Mouse (Mus musculus) embryonic facial prominence, embryonic 12.5 days (tissue): Measurements from ENCODE around the gene Olfr1278. TPM values are rescaled to one million over a fixed set of nuclear protein-coding genes. Genes with fewer than 3 reads are reported as not detected.
"Not testable (repeated sequence)": the region's sequence is repeated elsewhere in the genome, so short reads cannot be mapped to it uniquely, and the experiment has no call there.

Source experiments
- ATAC-seq: fragments of 200-750 bp; cut with Nextera tagmentation; 2 replicates; pipeline ENCODE4 v1.8.0; 2017; ENCODE audit not compliant: insufficient number of reproducible peaks, insufficient read depth, low FRiP score, low TSS enrichment
- H3K27ac ChIP-seq: fragments of 300-500 bp; sonication (generic); 2 replicates; pipeline ENCODE4 v1.5.1; 2016; ENCODE audit warnings: mild to moderate bottlenecking
- H3K27me3 ChIP-seq: fragments of 300-500 bp; sonication (generic); 2 replicates; pipeline ENCODE4 v1.6.1; 2016; ENCODE audit warnings: mild to moderate bottlenecking, moderate library complexity
- H3K36me3 ChIP-seq: fragments of 300-500 bp; sonication (generic); 2 replicates; pipeline ENCODE4 v1.6.1; 2016; ENCODE audit warnings: mild to moderate bottlenecking
- H3K4me1 ChIP-seq: fragments of 300-500 bp; sonication (generic); 2 replicates; pipeline ENCODE4 v1.6.1; 2016
- H3K4me2 ChIP-seq: fragments of 300-500 bp; sonication (generic); replicated peaks from 2 replicates; pipeline ENCODE4 v1.6.1; 2016; ENCODE audit warnings: mild to moderate bottlenecking, moderate library complexity
- H3K4me3 ChIP-seq: fragments of 300-500 bp; sonication (generic); 2 replicates; pipeline ENCODE4 v1.5.1; 2016; ENCODE audit warnings: mild to moderate bottlenecking
- H3K9ac ChIP-seq: fragments of 300-500 bp; sonication (generic); 2 replicates; pipeline ENCODE4 v1.6.1; 2016; ENCODE audit warnings: mild to moderate bottlenecking, moderate library complexity
- H3K9me3 ChIP-seq: fragments of 300-500 bp; sonication (generic); 2 replicates; pipeline ENCODE4 v1.6.1; 2016; ENCODE audit warnings: mild to moderate bottlenecking, moderate library complexity
- WGBS: fragments of 180-500 bp; shearing (Covaris S2); methylation state at CpG from one replicate; pipeline ENCODE4 v1.1.7; 2016; 5-methylcytosine and 5-hydroxymethylcytosine counted together
- polyA plus RNA-seq: library from polyadenylated mRNA; unstranded; fragments of >200 nt; fragmentation: Nextera tagmentation; extraction: Ambion mirVana; gene quantifications from 2 replicates; pipeline ENCODE4 v1.2.1, GENCODE M21; 2016

Olfr1278 gene
- polyA plus RNA-seq, result not detected in 2 replicates

- Histone ChIP-seq H3K4me1 (no peaks in the 10 kb centered on the region), H3K36me3 (no peaks in the 10 kb centered on the region), H3K4me3 (no peak within 1 kb of the TSS), H3K27ac (no peak within 1 kb of the TSS), H3K9ac (no peak within 1 kb of the TSS), H3K27me3 (no peaks in the 10 kb centered on the region), H3K4me2 (no peak within 1 kb of the TSS), H3K9me3 (no peaks in the 10 kb centered on the region)
- ATAC-seq, result no peak
Measured at GRCm38 (mm10) chr2:111289836-111290235, at the start of gene Olfr1278. Gene Olfr1278, plus strand, starts transcription at chr2:111290136.

GRCm38 (mm10) chr2:111254216-111254615 is 35.7 kb upstream of the Olfr1278 start, which contains the start of gene Olfr1276:
Gene Olfr1276, plus strand, starts transcription at chr2:111254516.
- no peaks in the 10 kb centered on the region for H3K4me1 ChIP-seq
- no peaks in the 10 kb centered on the region for H3K9me3 ChIP-seq
- H3K9ac ChIP-seq, result no peak within 1 kb of the TSS
- H3K36me3 ChIP-seq, result no peaks in the 10 kb centered on the region
- no peak within 1 kb of the TSS for H3K4me2 ChIP-seq
- H3K4me3 ChIP-seq, result no peak within 1 kb of the TSS
- no peaks in the 10 kb centered on the region for H3K27me3 ChIP-seq
- no peak within 1 kb of the TSS for H3K27ac ChIP-seq
- ATAC-seq, result no peak

- Histone ChIP-seq H3K36me3 (no peaks in the 10 kb centered on the region), H3K27ac (no peak within 1 kb of the TSS), H3K4me2 (no peak within 1 kb of the TSS), H3K4me3 (no peak within 1 kb of the TSS), H3K9ac (no peak within 1 kb of the TSS), H3K4me1 (no peaks in the 10 kb centered on the region), H3K9me3 (no peaks in the 10 kb centered on the region), H3K27me3 (no peaks in the 10 kb centered on the region)
- ATAC-seq, result no peak
- WGBS, result 80% methylated on average over 2 of the region's 2 CpGs
Measured at GRCm38 (mm10) chr2:111274006-111274405, 15.9 kb upstream of the Olfr1278 start, which contains the start of gene Olfr1277. Gene Olfr1277, minus strand, starts transcription at chr2:111274106.

GRCm38 (mm10) chr2:111298541-111298940 is 8.6 kb downstream of the Olfr1278 start:
- no peak overlapping the region for H3K4me3 ChIP-seq
- H3K4me1 ChIP-seq, result no peaks in the 10 kb centered on the region
- no peaks in the 10 kb centered on the region for H3K9me3 ChIP-seq
- no peak overlapping the region for H3K9ac ChIP-seq
- H3K27me3 ChIP-seq, result no peaks in the 10 kb centered on the region
- no peak overlapping the region for H3K27ac ChIP-seq
- no peak for ATAC-seq
- no peak overlapping the region for H3K4me2 ChIP-seq
- no peaks in the 10 kb centered on the region for H3K36me3 ChIP-seq

- Histone ChIP-seq H3K27ac (no peak within 1 kb of the TSS), H3K4me2 (no peak within 1 kb of the TSS), H3K9me3 (no peaks in the 10 kb centered on the region), H3K36me3 (no peaks in the 10 kb centered on the region), H3K27me3 (no peaks in the 10 kb centered on the region), H3K4me1 (no peaks in the 10 kb centered on the region), H3K9ac (no peak within 1 kb of the TSS), H3K4me3 (no peak within 1 kb of the TSS)
- ATAC-seq, result no peak
Measured at GRCm38 (mm10) chr2:111300374-111300773, 10.4 kb downstream of the Olfr1278 start, which contains the start of gene Olfr1279. Gene Olfr1279, plus strand, starts transcription at chr2:111300635.

- no peaks in the 10 kb centered on the region for H3K9me3 ChIP-seq
Measured at GRCm38 (mm10) chr2:111313717-111314116, 23.8 kb downstream of the Olfr1278 start, which contains the start of gene Olfr1280. Gene Olfr1280, plus strand, starts transcription at chr2:111314017.

GRCm38 (mm10) chr2:111326220-111326619 is 36.3 kb downstream of the Olfr1278 start, which contains the start of gene Olfr1281:
Gene Olfr1281, plus strand, starts transcription at chr2:111326520.
- WGBS, result 78% methylated on average over 2 of the region's 2 CpGs
- Histone ChIP-seq H3K4me2 (no peak within 1 kb of the TSS), H3K4me3 (no peak within 1 kb of the TSS), H3K4me1 (no peaks in the 10 kb centered on the region), H3K27ac (no peak within 1 kb of the TSS), H3K27me3 (no peaks in the 10 kb centered on the region), H3K9me3 (no peaks in the 10 kb centered on the region), H3K9ac (no peak within 1 kb of the TSS), H3K36me3 (no peaks in the 10 kb centered on the region)
- ATAC-seq, result no peak

More at GRCm38 (mm10) chr2:111313717-111314116, 23.8 kb downstream of the Olfr1278 start, which contains the start of gene Olfr1280:
- Histone ChIP-seq H3K4me1 (no peaks in the 10 kb centered on the region), H3K36me3 (no peaks in the 10 kb centered on the region), H3K4me3 (no peak within 1 kb of the TSS), H3K27me3 (no peaks in the 10 kb centered on the region), H3K27ac (no peak within 1 kb of the TSS), H3K4me2 (no peak within 1 kb of the TSS), H3K9ac (no peak within 1 kb of the TSS)
- no peak for ATAC-seq

GRCm38 (mm10) chr2:111333721-111334120 is 43.8 kb downstream of the Olfr1278 start:
- H3K9me3 ChIP-seq, H3K4me2 ChIP-seq, H3K36me3 ChIP-seq, ATAC-seq, H3K27ac ChIP-seq, H3K9ac ChIP-seq, H3K27me3 ChIP-seq, H3K4me1 ChIP-seq, H3K4me3 ChIP-seq: not testable (repeated sequence)
- WGBS, result 87% methylated on average over 5 of the region's 5 CpGs

GRCm38 (mm10) chr2:111335976-111336375 is 46.0 kb downstream of the Olfr1278 start, which contains the start of gene Olfr1282:
Gene Olfr1282, minus strand, starts transcription at chr2:111336076.
- 74% methylated on average over 2 of the region's 2 CpGs for WGBS
- H3K9ac ChIP-seq, result no peak within 1 kb of the TSS
- H3K36me3 ChIP-seq, result no peaks in the 10 kb centered on the region
- H3K27me3 ChIP-seq, result no peaks in the 10 kb centered on the region
- H3K4me1 ChIP-seq, result no peaks in the 10 kb centered on the region
- H3K4me2 ChIP-seq, result no peak within 1 kb of the TSS
- ATAC-seq, result no peak
- H3K27ac ChIP-seq, result no peak within 1 kb of the TSS
- no peaks in the 10 kb centered on the region for H3K9me3 ChIP-seq
- H3K4me3 ChIP-seq, result no peak within 1 kb of the TSS

Other genes starting within 250 kb of the Olfr1278 start
- not detected in 2 replicates for gene Gm13941, start 184.2 kb upstream of the Olfr1278 start, polyA plus RNA-seq
- gene Gm15130, start 137.2 kb upstream of the Olfr1278 start, polyA plus RNA-seq, result not detected in 2 replicates
- not detected in 2 replicates for gene 4930430A15Rik, start 60.5 kb upstream of the Olfr1278 start, polyA plus RNA-seq
- gene Olfr1275, start 54.9 kb upstream of the Olfr1278 start, polyA plus RNA-seq, result not detected in 2 replicates
- not detected in 2 replicates for gene Olfr1276, start 35.6 kb upstream of the Olfr1278 start, polyA plus RNA-seq
- not detected in 2 replicates for gene Olfr1277, start 16.0 kb upstream of the Olfr1278 start, polyA plus RNA-seq
- gene Olfr1279, start 10.5 kb downstream of the Olfr1278 start, polyA plus RNA-seq, result not detected in 2 replicates
- gene Olfr1280, start 23.9 kb downstream of the Olfr1278 start, polyA plus RNA-seq, result not detected in 2 replicates
- not detected in 2 replicates for gene Olfr1281, start 36.4 kb downstream of the Olfr1278 start, polyA plus RNA-seq
- gene Olfr1282, start 45.9 kb downstream of the Olfr1278 start, polyA plus RNA-seq, result not detected in 2 replicates
- gene Olfr1283, start 76.7 kb downstream of the Olfr1278 start, polyA plus RNA-seq, result not detected in 2 replicates
- gene Olfr1284, start 85.4 kb downstream of the Olfr1278 start, polyA plus RNA-seq, result not detected in 2 replicates
- not detected in 2 replicates for gene Olfr1286, start 133.0 kb downstream of the Olfr1278 start, polyA plus RNA-seq
- gene Olfr1287, start 159.0 kb downstream of the Olfr1278 start, polyA plus RNA-seq, result not detected in 2 replicates
- gene Olfr1288, start 184.0 kb downstream of the Olfr1278 start, polyA plus RNA-seq, result not detected in 2 replicates
- not detected in 2 replicates for gene Olfr1289, start 190.7 kb downstream of the Olfr1278 start, polyA plus RNA-seq
- gene Olfr1290, start 203.7 kb downstream of the Olfr1278 start, polyA plus RNA-seq, result not detected in 2 replicates
- gene Olfr1291-ps1, start 207.0 kb downstream of the Olfr1278 start, polyA plus RNA-seq, result not detected in 2 replicates
- gene Olfr1293-ps, start 235.1 kb downstream of the Olfr1278 start, polyA plus RNA-seq, result not detected in 2 replicates